Mouse (Mus musculus): Measurements from ENCODE around the gene Ankrd36. TPM values are rescaled to one million over a fixed set of nuclear protein-coding genes. Genes with fewer than 3 reads are reported as not detected.

Ankrd36 gene
- 0.19 TPM in 1 of 2 replicates, not detected in the other for polyA plus RNA-seq (2012; ENCODE audit: insufficient read depth, low replicate concordance)

DNA sequence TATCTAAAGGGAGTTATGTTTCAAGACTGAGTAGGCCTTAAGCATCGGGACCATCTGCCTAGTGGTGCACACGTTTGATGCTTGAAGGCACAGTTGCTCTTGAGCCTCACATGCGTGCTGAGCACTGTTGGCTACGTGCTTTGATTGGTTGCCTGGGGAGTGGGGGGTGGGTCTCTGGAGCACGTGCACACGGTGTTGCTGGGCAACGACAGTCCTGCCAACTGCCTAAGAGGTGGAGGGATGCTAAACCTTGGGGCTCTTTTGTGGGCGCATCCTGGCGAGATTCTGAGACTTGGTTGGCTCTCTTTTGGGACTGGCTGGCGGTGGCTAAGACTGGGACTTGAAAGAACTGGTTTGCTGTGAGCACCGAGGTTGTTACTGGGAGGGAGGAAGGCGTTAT is at the start of gene Ankrd36:
TSS of gene Ankrd36 (plus strand) at position 211 of the 400 bp plus-strand sequence.
- peaks cover 36% of the 10 kb centered on the region for H3K36me3 ChIP-seq (replicated peaks; ENCODE audit: low read length)
- peaks cover 35% of the 10 kb centered on the region for H3K9me3 ChIP-seq
- TF ChIP-seq GATA1 (IDR thresholded peaks at IDR 0.05; ENCODE audit: borderline replicate concordance, low read length) = no peak
- no peak for TF ChIP-seq FLI1 (IDR thresholded peaks at IDR 0.05; ENCODE audit: low read length)
- H3K27me3 ChIP-seq (replicated peaks) = no peaks in the 10 kb centered on the region
- peaks cover 66% of the 10 kb centered on the region for H3K4me1 ChIP-seq
- peak within 1 kb of the TSS; percentile 40 for H3K4me3 ChIP-seq (replicated peaks)

DNA sequence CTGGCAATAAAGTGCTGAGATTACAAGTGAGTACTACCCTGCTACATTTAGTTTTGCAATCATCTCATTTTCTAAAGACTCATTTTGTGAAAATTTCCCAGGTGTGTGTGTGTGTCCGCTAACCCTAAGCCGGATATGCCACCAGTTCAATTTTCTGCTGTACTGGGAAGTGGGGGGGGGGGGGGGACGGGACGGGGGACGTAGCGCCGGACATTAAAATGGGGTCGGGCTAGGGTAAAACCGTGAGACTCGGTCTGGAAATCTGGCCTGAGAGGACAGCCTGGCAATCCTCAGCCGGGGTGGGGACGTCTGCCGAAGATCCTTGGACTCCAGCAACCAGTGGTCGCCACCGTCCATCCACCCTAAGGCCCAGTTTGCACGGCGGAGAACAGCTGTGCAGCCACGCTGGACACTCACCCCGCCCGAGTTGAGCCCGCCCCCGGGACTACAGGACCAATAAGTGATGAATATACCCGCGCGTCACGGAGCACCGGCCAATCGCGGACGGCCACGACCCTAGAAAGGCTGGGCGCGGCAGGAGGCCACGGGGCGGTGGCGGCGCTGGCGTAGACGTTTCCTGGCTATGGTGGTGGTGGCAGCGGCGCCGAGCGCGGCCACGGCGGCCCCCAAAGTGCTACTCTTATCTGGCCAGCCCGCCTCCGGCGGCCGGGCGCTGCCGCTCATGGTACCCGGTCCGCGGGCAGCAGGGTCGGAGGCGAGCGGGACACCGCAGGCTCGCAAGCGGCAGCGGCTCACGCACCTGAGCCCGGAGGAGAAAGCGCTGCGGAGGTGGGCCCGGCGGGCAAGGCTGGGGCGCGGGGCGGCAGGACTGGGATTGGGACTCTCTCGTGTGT is 48.8 kb upstream of the Ankrd36 start, which contains the start of gene Xbp1:
TSS of gene Xbp1 (plus strand) at position 248 of the 854 bp plus-strand sequence.
- TF ChIP-seq FLI1 (IDR thresholded peaks at IDR 0.05; ENCODE audit: low read length) = no peak
- no peaks in the 10 kb centered on the region for H3K27me3 ChIP-seq (replicated peaks)
- no peaks in the 10 kb centered on the region for H3K9me3 ChIP-seq
- H3K4me3 ChIP-seq (replicated peaks) = peak within 1 kb of the TSS; percentile 99
- H3K4me1 ChIP-seq = peaks cover 46% of the 10 kb centered on the region
- H3K36me3 ChIP-seq (replicated peaks; ENCODE audit: low read length) = peaks cover 37% of the 10 kb centered on the region

DNA sequence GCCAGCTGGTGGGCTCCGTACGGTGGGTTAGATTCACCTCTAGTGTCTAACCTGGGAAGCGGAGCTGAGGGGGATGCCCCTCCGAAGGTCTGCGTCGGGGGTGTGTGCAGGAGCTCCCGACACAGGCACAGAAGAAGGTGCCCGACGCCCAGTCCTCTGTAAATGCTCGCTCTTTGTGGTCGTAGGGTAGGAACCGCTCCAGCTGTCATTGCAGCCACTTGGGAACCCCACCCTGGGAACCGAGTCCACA is 48.3 kb upstream of the Ankrd36 start:
- Histone ChIP-seq H3K4me1 (peaks cover 46% of the 10 kb centered on the region), H3K36me3 (replicated peaks; ENCODE audit: low read length) (peaks cover 43% of the 10 kb centered on the region), H3K4me3 (replicated peaks) (peak overlapping the region; percentile 99), H3K9me3 (no peaks in the 10 kb centered on the region), H3K27me3 (replicated peaks) (no peaks in the 10 kb centered on the region)
- no peak for TF ChIP-seq GATA1 (IDR thresholded peaks at IDR 0.05; ENCODE audit: borderline replicate concordance, low read length)
- no peak for TF ChIP-seq FLI1 (IDR thresholded peaks at IDR 0.05; ENCODE audit: low read length)

DNA sequence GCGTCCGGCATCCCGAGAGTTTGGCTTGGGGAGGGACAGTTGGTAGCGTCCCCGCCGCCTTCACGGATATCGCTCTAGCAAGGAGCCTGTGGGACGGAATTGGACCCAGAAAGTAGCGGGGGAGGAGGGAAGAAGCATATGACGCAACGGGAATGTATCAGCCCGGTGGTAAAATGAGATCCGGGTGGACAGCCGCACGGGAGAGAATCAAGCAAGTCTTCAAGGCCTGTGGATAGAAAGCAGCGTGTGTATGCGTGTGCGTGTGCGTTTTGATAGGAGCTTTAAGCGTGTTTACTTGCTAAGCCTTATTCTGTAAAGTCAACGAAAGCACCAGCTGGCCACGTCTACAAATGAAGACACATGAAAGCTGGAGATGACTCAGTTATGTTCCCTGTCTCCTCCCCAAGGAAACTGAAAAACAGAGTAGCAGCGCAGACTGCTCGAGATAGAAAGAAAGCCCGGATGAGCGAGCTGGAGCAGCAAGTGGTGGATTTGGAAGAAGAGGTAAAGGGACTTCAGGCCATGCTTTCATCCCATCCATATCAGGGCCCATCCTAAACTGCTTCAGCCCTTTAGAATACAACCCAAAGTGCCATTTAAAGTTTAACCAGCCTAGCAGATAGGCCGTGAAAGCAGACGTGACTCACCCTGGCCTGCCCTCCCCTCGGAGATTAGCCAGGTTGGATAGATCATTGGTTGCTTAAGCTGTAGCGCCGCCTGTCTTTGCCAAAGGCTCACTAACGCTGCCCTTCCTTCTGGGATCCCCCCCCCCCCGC is 47.8 kb upstream of the Ankrd36 start:
- TF ChIP-seq GATA1 (IDR thresholded peaks at IDR 0.05; ENCODE audit: borderline replicate concordance, low read length) (no peak; the same call in 2 of the 3 replicates), FLI1 (IDR thresholded peaks at IDR 0.05; ENCODE audit: low read length) (no peak)
- H3K27me3 ChIP-seq (replicated peaks) = no peaks in the 10 kb centered on the region
- peak overlapping the region; percentile 99 for H3K4me3 ChIP-seq (replicated peaks)
- peaks cover 48% of the 10 kb centered on the region for H3K36me3 ChIP-seq (replicated peaks; ENCODE audit: low read length)
- no peaks in the 10 kb centered on the region for H3K9me3 ChIP-seq
- peaks cover 46% of the 10 kb centered on the region for H3K4me1 ChIP-seq

DNA sequence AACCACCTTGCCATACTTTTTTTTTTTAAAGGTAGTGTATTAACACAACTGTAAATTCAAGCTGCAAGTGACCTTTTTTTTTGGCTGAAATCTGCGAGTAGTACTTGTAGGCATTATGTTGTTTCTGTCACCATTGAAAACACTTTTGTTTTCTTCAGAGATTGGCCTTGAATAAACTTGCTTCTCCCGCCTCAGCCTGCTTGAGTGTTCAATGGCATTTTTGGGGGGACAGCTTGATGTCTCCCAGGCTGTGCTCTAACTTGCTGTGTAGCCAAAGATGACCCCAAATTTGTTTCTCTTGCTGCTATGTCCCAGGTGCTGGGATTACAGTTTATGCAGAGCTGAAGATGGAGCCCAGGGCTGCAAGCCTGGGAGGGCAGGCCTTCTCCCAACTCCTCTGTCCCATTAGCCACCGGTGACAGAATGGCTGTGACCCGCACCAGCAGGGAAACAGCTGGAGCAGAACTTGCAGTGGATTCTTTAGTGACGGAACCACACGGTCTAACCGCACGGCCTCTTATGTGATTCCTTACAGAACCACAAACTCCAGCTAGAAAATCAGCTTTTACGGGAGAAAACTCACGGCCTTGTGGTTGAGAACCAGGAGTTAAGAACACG is 46.6 kb upstream of the Ankrd36 start:
- Histone ChIP-seq H3K27me3 (replicated peaks) (no peaks in the 10 kb centered on the region), H3K4me1 (peaks cover 48% of the 10 kb centered on the region), H3K4me3 (replicated peaks) (peak overlapping the region; percentile 99), H3K9me3 (no peaks in the 10 kb centered on the region), H3K36me3 (replicated peaks; ENCODE audit: low read length) (peaks cover 60% of the 10 kb centered on the region)
- no peak for TF ChIP-seq FLI1 (IDR thresholded peaks at IDR 0.05; ENCODE audit: low read length)
- TF ChIP-seq GATA1 (IDR thresholded peaks at IDR 0.05; ENCODE audit: borderline replicate concordance, low read length) = no peak

DNA sequence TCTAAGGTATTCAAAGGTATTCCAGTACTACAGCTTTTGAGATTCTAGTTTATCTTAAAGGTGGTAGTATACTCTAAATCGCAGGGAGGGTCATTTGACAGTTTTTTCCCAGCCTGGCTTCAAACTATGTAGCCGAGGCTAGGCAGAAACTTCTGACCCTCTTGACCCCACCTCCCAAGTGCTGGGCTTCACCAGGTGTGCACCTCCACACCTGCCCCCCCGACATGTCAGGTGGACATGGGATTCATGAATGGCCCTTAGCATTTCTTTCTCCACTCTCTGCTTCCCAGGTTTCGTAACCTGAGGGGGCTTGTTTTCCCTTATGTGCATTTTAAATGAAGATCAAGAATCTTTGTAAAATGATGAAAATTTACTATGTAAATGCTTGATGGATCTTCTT is 44.1 kb upstream of the Ankrd36 start:
- no peaks in the 10 kb centered on the region for H3K9me3 ChIP-seq
- peaks cover 85% of the 10 kb centered on the region for H3K36me3 ChIP-seq (replicated peaks; ENCODE audit: low read length)
- TF ChIP-seq FLI1 (IDR thresholded peaks at IDR 0.05; ENCODE audit: low read length) (no peak), GATA1 (IDR thresholded peaks at IDR 0.05; ENCODE audit: borderline replicate concordance, low read length) (no peak)
- peaks cover 47% of the 10 kb centered on the region for H3K4me1 ChIP-seq
- no peak overlapping the region for H3K4me3 ChIP-seq (replicated peaks)
- no peaks in the 10 kb centered on the region for H3K27me3 ChIP-seq (replicated peaks)

DNA sequence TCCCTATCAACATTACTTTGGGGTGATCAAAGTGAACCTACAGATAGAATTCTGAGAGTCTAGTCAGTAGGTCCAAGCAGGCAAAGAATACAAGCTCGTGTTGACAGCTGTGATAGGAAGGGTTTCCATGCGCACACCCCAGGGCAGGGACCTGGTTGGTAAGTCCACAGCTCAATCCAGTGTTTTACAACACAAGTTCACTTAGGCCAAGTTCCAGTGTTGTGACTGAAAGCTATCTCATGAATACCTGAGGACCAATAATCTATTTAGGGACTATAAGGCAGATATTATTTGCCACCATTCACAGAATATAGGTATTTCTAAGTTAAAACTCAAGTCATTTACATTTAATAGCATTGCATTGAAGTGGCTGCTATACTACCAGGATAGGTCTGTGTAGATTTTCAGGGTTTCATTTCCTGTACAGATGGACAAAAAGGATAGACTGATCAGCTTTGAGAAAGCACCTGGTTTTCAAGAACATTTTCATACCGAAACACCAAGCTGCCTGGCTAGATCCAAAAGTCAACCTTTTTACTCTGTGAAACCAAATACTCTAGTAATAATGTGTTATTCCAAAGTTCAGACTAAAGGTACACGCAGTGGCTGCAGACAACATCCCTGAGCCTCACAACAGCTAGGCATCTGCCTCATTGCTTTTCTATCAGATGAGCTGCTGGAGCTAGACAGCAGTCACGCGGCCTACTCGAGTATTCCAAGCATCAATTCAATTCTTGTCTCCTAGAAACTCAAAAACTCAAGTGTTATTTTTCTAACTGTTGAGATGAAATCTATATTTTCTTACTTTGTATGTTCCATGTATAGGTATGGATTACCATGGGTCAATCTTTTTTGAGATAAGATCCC is 42.7 kb upstream of the Ankrd36 start:
- Histone ChIP-seq H3K36me3 (replicated peaks; ENCODE audit: low read length) (peaks cover 99% of the 10 kb centered on the region), H3K4me1 (peaks cover 59% of the 10 kb centered on the region), H3K27me3 (replicated peaks) (no peaks in the 10 kb centered on the region), H3K4me3 (replicated peaks) (no peak overlapping the region), H3K9me3 (no peaks in the 10 kb centered on the region)
- TF ChIP-seq FLI1 (IDR thresholded peaks at IDR 0.05; ENCODE audit: low read length) (no peak), GATA1 (IDR thresholded peaks at IDR 0.05; ENCODE audit: borderline replicate concordance, low read length) (no peak)

DNA sequence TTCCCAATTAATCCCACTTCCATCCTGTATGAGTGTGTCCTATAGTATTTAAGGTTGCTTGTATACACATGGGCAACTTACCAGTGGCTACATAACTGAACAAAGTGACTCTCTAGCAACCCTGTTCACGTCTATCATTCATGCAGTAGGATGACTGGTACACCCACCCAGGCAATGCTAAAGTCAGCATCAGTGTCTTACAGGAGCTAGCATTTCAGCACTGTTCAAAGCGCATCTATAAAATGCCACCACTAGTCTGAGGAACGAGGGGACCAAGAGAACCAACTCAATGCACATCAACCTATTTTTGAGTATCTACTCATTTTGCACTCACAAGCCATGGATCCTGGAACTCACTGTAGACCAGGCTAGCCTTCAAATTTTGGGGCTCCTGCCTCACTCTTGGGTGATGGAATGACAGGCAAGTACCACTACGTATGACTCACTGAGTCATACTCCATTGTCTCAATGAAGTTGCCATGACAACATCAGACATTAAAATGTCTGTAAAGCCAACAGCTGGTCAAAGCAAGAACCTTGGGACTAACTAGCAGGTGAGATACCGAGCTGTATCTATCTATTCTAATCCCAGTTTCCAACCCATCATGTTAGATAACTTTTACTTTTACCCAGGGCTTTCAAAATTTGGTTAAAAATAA is 41.5 kb upstream of the Ankrd36 start:
- peaks cover 53% of the 10 kb centered on the region for H3K4me1 ChIP-seq
- no peak overlapping the region for H3K4me3 ChIP-seq (replicated peaks)
- H3K9me3 ChIP-seq = no peaks in the 10 kb centered on the region
- H3K27me3 ChIP-seq (replicated peaks) = no peaks in the 10 kb centered on the region
- H3K36me3 ChIP-seq (replicated peaks; ENCODE audit: low read length) = peaks cover 100% of the 10 kb centered on the region
- no peak for TF ChIP-seq GATA1 (IDR thresholded peaks at IDR 0.05; ENCODE audit: borderline replicate concordance, low read length)
- TF ChIP-seq FLI1 (IDR thresholded peaks at IDR 0.05; ENCODE audit: low read length) = no peak

DNA sequence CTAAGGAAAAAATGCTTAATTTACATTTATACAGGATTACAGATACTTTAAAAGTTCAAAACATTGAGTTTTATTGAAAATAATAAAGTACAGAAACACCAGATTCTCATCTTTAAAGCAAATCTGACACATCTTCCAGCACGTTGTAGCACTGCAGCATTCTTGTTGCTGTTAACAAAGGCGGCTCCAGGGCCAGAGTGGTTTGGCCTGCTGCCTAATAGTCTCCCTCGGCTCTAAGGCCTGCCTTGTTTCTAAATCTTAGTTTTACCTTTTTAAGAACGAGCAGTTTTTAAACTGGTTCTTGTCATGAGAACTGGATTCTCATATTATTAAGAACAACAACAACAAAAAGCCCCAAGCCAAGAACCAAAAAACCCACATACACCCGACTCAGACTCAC is 40.6 kb upstream of the Ankrd36 start:
- Histone ChIP-seq H3K36me3 (replicated peaks; ENCODE audit: low read length) (peaks cover 100% of the 10 kb centered on the region), H3K4me3 (replicated peaks) (no peak overlapping the region)

More for the DNA sequence above, 40.6 kb upstream of the Ankrd36 start:
- Histone ChIP-seq H3K4me1 (peaks cover 50% of the 10 kb centered on the region), H3K9me3 (no peaks in the 10 kb centered on the region), H3K27me3 (replicated peaks) (no peaks in the 10 kb centered on the region)
- TF ChIP-seq FLI1 (IDR thresholded peaks at IDR 0.05; ENCODE audit: low read length) (no peak), GATA1 (IDR thresholded peaks at IDR 0.05; ENCODE audit: borderline replicate concordance, low read length) (no peak)
